Mouse (Mus musculus) liver, adult 2 months (tissue): Measurements from ENCODE around the gene Samd14. TPM values are rescaled to one million over a fixed set of nuclear protein-coding genes. Genes with fewer than 3 reads are reported as not detected.
A peak's percentile ranks its signal among the peaks of the same experiment; 100 is the strongest.

Source experiments
- DNase-seq: peaks from one replicate; pipeline ENCODE4 v3.0.0-alpha.2; 2011; ENCODE audit warnings: low read depth, low spot score; ENCODE audit errors: extremely low read depth
- H3K27ac ChIP-seq: fragments of 200-500 bp; replicated peaks from 2 replicates; pipeline ENCODE4 v1.5.1; 2012; ENCODE audit warnings: low read depth, mild to moderate bottlenecking, control low read depth, inconsistent platforms, low read length; ENCODE audit not compliant: insufficient read depth
- H3K27me3 ChIP-seq: fragments of 200-500 bp; 2 replicates; pipeline ENCODE4 v1.6.1; 2012; ENCODE audit warnings: mild to moderate bottlenecking, moderate library complexity, low read length, inconsistent platforms; ENCODE audit not compliant: control insufficient read depth, insufficient read depth
- H3K36me3 ChIP-seq: fragments of 200-500 bp; 2 replicates; pipeline ENCODE4 v1.6.1; 2012; ENCODE audit warnings: low read length, inconsistent platforms; ENCODE audit not compliant: control insufficient read depth, insufficient read depth
- H3K4me1 ChIP-seq: fragments of 200-500 bp; 2 replicates; pipeline ENCODE4 v1.6.1; 2011; ENCODE audit warnings: low read length; ENCODE audit not compliant: control insufficient read depth, insufficient read depth
- H3K4me3 ChIP-seq: fragments of 200-500 bp; 2 replicates; pipeline ENCODE4 v1.5.1; 2011; ENCODE audit warnings: low read depth, mild to moderate bottlenecking, control low read depth, low read length, moderate library complexity; ENCODE audit not compliant: insufficient read depth
- H3K79me2 ChIP-seq: fragments of 200-500 bp; 2 replicates; pipeline ENCODE4 v1.6.1; 2012; ENCODE audit warnings: inconsistent platforms, mild to moderate bottlenecking, low read length, moderate library complexity; ENCODE audit not compliant: control insufficient read depth, insufficient read depth
- H3K9ac ChIP-seq: fragments of 200-500 bp; 2 replicates; pipeline ENCODE4 v1.6.1; 2012; ENCODE audit warnings: low read depth, mild to moderate bottlenecking, control low read depth, inconsistent platforms, low read length
- CTCF ChIP-seq: fragments of 200-500 bp; IDR thresholded peaks from 2 replicates; pipeline ENCODE4 v1.5.1; 2011; ENCODE audit warnings: low read depth, low read length, control low read depth
- POLR2A ChIP-seq: fragments of 200-500 bp; IDR thresholded peaks from 2 replicates; pipeline ENCODE4 v1.6.1; 2011; ENCODE audit warnings: low read length, control low read depth; ENCODE audit not compliant: insufficient read depth; ENCODE audit errors: extremely low read depth
- WGBS: fragments of 180-500 bp; shearing (Covaris S2); methylation state at CpG from one replicate; pipeline ENCODE4 v1.1.7; 2018; 5-methylcytosine and 5-hydroxymethylcytosine counted together
- polyA plus RNA-seq: library from polyadenylated mRNA; depleted of rRNA; stranded (reverse); fragments of >200 nt; gene quantifications from 2 replicates; pipeline ENCODE4 v1.2.3, GENCODE M21; 2012
- total RNA-seq: library from RNA; depleted of rRNA; stranded (reverse); fragments of >200 nt; gene quantifications from 2 replicates; pipeline ENCODE4 v1.2.3, GENCODE M21; 2014

Samd14 gene
- total and polyA plus RNA-seq, 2 experiments = 0.13 to 0.18 TPM

- TF ChIP-seq CTCF (no peak), POLR2A (no peak)
- 89% methylated on average over 14 of the region's 14 CpGs for WGBS
- DNase-seq = no peak
- H3K36me3 ChIP-seq = peaks cover 16% of the 10 kb centered on the region
- no peak overlapping the region for H3K4me3 ChIP-seq
- no peaks in the 10 kb centered on the region for H3K79me2 ChIP-seq
- H3K27me3 ChIP-seq = no peaks in the 10 kb centered on the region
- H3K27ac ChIP-seq = no peak overlapping the region
- H3K4me1 ChIP-seq = peaks cover 5% of the 10 kb centered on the region
- no peak overlapping the region for H3K9ac ChIP-seq
These were observed 23.9 kb downstream of the Samd14 start for GRCm38 (mm10) chr11:95033617-95034016.

- H3K27me3 ChIP-seq = no peaks in the 10 kb centered on the region
- TF ChIP-seq CTCF (no peak), POLR2A (no peak)
- no peaks in the 10 kb centered on the region for H3K79me2 ChIP-seq
- WGBS = 88% methylated on average over 10 of the region's 10 CpGs
- no peak overlapping the region for H3K4me3 ChIP-seq
- H3K4me1 ChIP-seq = peaks cover 14% of the 10 kb centered on the region
- no peak overlapping the region for H3K9ac ChIP-seq
- H3K36me3 ChIP-seq = peaks cover 10% of the 10 kb centered on the region
- no peak overlapping the region for H3K27ac ChIP-seq
- DNase-seq = no peak
These were observed 25.2 kb downstream of the Samd14 start for GRCm38 (mm10) chr11:95034902-95035301.

GRCm38 (mm10) chr11:95036521-95036920, 26.8 kb downstream of the Samd14 start:
- no peak for DNase-seq
- H3K36me3 ChIP-seq = peaks cover 5% of the 10 kb centered on the region; the same call in 1 of the 2 replicates
- no peaks in the 10 kb centered on the region for H3K79me2 ChIP-seq
- no peak overlapping the region for H3K9ac ChIP-seq
- WGBS = 97% methylated on average over 5 of the region's 5 CpGs
- TF ChIP-seq POLR2A (no peak), CTCF (no peak)
- H3K4me3 ChIP-seq = no peak overlapping the region
- H3K27me3 ChIP-seq = no peaks in the 10 kb centered on the region
- peaks cover 17% of the 10 kb centered on the region for H3K4me1 ChIP-seq
- H3K27ac ChIP-seq = no peak overlapping the region

GRCm38 (mm10) chr11:95037306-95037705, 27.6 kb downstream of the Samd14 start:
- DNase-seq = no peak
- no peak overlapping the region for H3K27ac ChIP-seq
- WGBS = 87% methylated on average over 6 of the region's 6 CpGs
- H3K79me2 ChIP-seq = no peaks in the 10 kb centered on the region
- no peak overlapping the region for H3K4me3 ChIP-seq
- no peak for TF ChIP-seq POLR2A
- no peak for TF ChIP-seq CTCF
- no peaks in the 10 kb centered on the region for H3K27me3 ChIP-seq
- H3K4me1 ChIP-seq = peaks cover 19% of the 10 kb centered on the region
- peaks cover 5% of the 10 kb centered on the region; the same call in 1 of the 2 replicates for H3K36me3 ChIP-seq
- H3K9ac ChIP-seq = no peak overlapping the region

GRCm38 (mm10) chr11:95038156-95038817, 28.6 kb downstream of the Samd14 start:
- H3K79me2 ChIP-seq = no peaks in the 10 kb centered on the region
- TF ChIP-seq CTCF = no peak
- no peak for TF ChIP-seq POLR2A
- peak overlapping the region; percentile 13; the same call in 1 of the 2 replicates for H3K9ac ChIP-seq
- DNase-seq = peak; percentile 30
- peaks cover 5% of the 10 kb centered on the region; the same call in 1 of the 2 replicates for H3K36me3 ChIP-seq
- 48% methylated on average over 14 of the region's 14 CpGs for WGBS
- no peak overlapping the region for H3K4me3 ChIP-seq
- peaks cover 20% of the 10 kb centered on the region for H3K4me1 ChIP-seq
- peak overlapping the region; percentile 72 for H3K27ac ChIP-seq
- no peaks in the 10 kb centered on the region for H3K27me3 ChIP-seq
